Mouse (Mus musculus) stomach, postnatal 0 days (tissue): Measurements from ENCODE around the gene Tarsl2. TPM values are rescaled to one million over a fixed set of nuclear protein-coding genes. Genes with fewer than 3 reads are reported as not detected.

Experiments used
- ATAC-seq: fragments of 200-750 bp; cut with Nextera tagmentation; 2 replicates; pipeline ENCODE4 v1.8.0; 2017; ENCODE audit not compliant: low FRiP score, low TSS enrichment
- DNase-seq: peaks from one replicate; pipeline ENCODE4 v3.0.0-alpha.2; 2016; ENCODE audit warnings: low spot score
- H3K27ac ChIP-seq: fragments of 300-500 bp; sonication (generic); replicated peaks from 2 replicates; pipeline ENCODE4 v1.5.1; 2014; ENCODE audit warnings: mild to moderate bottlenecking, control low read depth
- H3K27me3 ChIP-seq: fragments of 300-500 bp; sonication (generic); 2 replicates; pipeline ENCODE4 v1.6.1; 2014; ENCODE audit warnings: low read length; ENCODE audit not compliant: control insufficient read depth, insufficient read depth
- H3K36me3 ChIP-seq: fragments of 300-500 bp; sonication (generic); 2 replicates; pipeline ENCODE4 v1.6.1; 2014; ENCODE audit warnings: low read length, mixed read lengths; ENCODE audit not compliant: control insufficient read depth, insufficient read depth
- H3K4me1 ChIP-seq: fragments of 300-500 bp; sonication (generic); replicated peaks from 2 replicates; pipeline ENCODE4 v1.6.1; 2014; ENCODE audit warnings: antibody characterized with exemption; ENCODE audit not compliant: control insufficient read depth, insufficient read depth
- H3K4me2 ChIP-seq: fragments of 300-500 bp; sonication (generic); replicated peaks from 2 replicates; pipeline ENCODE4 v1.6.1; 2014; ENCODE audit warnings: low read depth, mild to moderate bottlenecking, control low read depth, moderate library complexity
- H3K4me3 ChIP-seq: fragments of 300-500 bp; sonication (generic); 2 replicates; pipeline ENCODE4 v1.5.1; 2014; ENCODE audit warnings: low read depth, low read length, control low read depth
- H3K9ac ChIP-seq: fragments of 300-500 bp; sonication (generic); 2 replicates; pipeline ENCODE4 v1.6.1; 2014; ENCODE audit warnings: mild to moderate bottlenecking, low read length, control low read depth, mixed read lengths
- H3K9me3 ChIP-seq: fragments of 300-500 bp; sonication (generic); 2 replicates; pipeline ENCODE4 v1.6.1; 2016; ENCODE audit warnings: low read length; ENCODE audit not compliant: control insufficient read depth
- CTCF ChIP-seq: IDR thresholded peaks from 2 replicates; pipeline ENCODE4 v1.5.1; 2016; ENCODE audit warnings: antibody characterized with exemption, low read depth, mild to moderate bottlenecking, moderate library complexity
- EP300 ChIP-seq: optimal IDR thresholded peaks from 2 replicates; pipeline ENCODE3; 2016; ENCODE audit warnings: antibody characterized with exemption
- WGBS: fragments of 180-500 bp; shearing (Covaris S2); extraction: QIAGEN DNeasy Blood & Tissue Kit; methylation state at CpG from one replicate; pipeline ENCODE4 v1.1.7; 2014; 5-methylcytosine and 5-hydroxymethylcytosine counted together
- polyA plus RNA-seq: library from polyadenylated mRNA; unstranded; fragments of >200 nt; fragmentation: Nextera tagmentation; extraction: Ambion mirVana; gene quantifications from 2 replicates; pipeline ENCODE4 v1.2.1, GENCODE M21; 2015

Gene Tarsl2
- 5.2 and 6.2 TPM in 2 replicates for polyA plus RNA-seq

GRCm38 (mm10) chr7:65644643-65645351, at the start of gene Tarsl2:
Tarsl2 (plus strand) TSS chr7:65644898.
- ATAC-seq, result peak; percentile 98
- Histone ChIP-seq H3K27ac (peak within 1 kb of the TSS; percentile 76), H3K9ac (peak within 1 kb of the TSS; percentile 75), H3K4me2 (peak within 1 kb of the TSS; percentile 94), H3K9me3 (no peaks in the 10 kb centered on the region), H3K4me1 (no peaks in the 10 kb centered on the region), H3K36me3 (no peaks in the 10 kb centered on the region; the same call in 1 of the 2 replicates), H3K27me3 (no peaks in the 10 kb centered on the region), H3K4me3 (peak within 1 kb of the TSS; percentile 66)
- DNase-seq, result peak; percentile 98
- TF ChIP-seq EP300 (no peak), CTCF (peak; percentile 55; the same call in 1 of the 2 replicates)
- WGBS, result under 1% methylated on average over 51 of the region's 64 CpGs

GRCm38 (mm10) chr7:65606124-65606523, 38.6 kb upstream of the Tarsl2 start:
- H3K4me2 ChIP-seq, result no peak overlapping the region
- DNase-seq (no peak), ATAC-seq (no peak)
- WGBS, result 57% methylated on average over 3 of the region's 3 CpGs
- no peak overlapping the region for H3K27ac ChIP-seq
- H3K4me1 ChIP-seq, result no peaks in the 10 kb centered on the region
- no peak overlapping the region for H3K9ac ChIP-seq
- H3K4me3 ChIP-seq, result no peak overlapping the region
- H3K36me3 ChIP-seq, result no peaks in the 10 kb centered on the region
- no peaks in the 10 kb centered on the region for H3K9me3 ChIP-seq
- H3K27me3 ChIP-seq, result no peaks in the 10 kb centered on the region
- TF ChIP-seq CTCF (no peak), EP300 (no peak)

- Histone ChIP-seq H3K27ac (no peak overlapping the region), H3K9me3 (no peaks in the 10 kb centered on the region), H3K9ac (no peak overlapping the region), H3K4me2 (no peak overlapping the region), H3K27me3 (no peaks in the 10 kb centered on the region), H3K36me3 (no peaks in the 10 kb centered on the region), H3K4me1 (no peaks in the 10 kb centered on the region), H3K4me3 (no peak overlapping the region)
- ATAC-seq, result no peak
- TF ChIP-seq EP300 (no peak), CTCF (no peak)
- DNase-seq, result no peak
- WGBS, result 76% methylated on average over 5 of the region's 5 CpGs
Measured at GRCm38 (mm10) chr7:65607003-65607402, 37.7 kb upstream of the Tarsl2 start.

- ATAC-seq, result no peak
- Histone ChIP-seq H3K9me3 (no peaks in the 10 kb centered on the region), H3K4me3 (no peak overlapping the region), H3K27me3 (no peaks in the 10 kb centered on the region), H3K27ac (no peak overlapping the region), H3K4me1 (no peaks in the 10 kb centered on the region), H3K4me2 (no peak overlapping the region), H3K9ac (no peak overlapping the region), H3K36me3 (no peaks in the 10 kb centered on the region)
- TF ChIP-seq CTCF (peak; percentile 49), EP300 (no peak)
- WGBS, result 73% methylated on average over 5 of the region's 5 CpGs
- DNase-seq, result peak; percentile 50
Measured at GRCm38 (mm10) chr7:65610171-65610570, 34.5 kb upstream of the Tarsl2 start.

GRCm38 (mm10) chr7:65610673-65611072, 34.0 kb upstream of the Tarsl2 start:
- H3K27me3 ChIP-seq, result no peaks in the 10 kb centered on the region
- no peaks in the 10 kb centered on the region for H3K4me1 ChIP-seq
- H3K9ac ChIP-seq, result no peak overlapping the region
- 65% methylated on average over 8 of the region's 8 CpGs for WGBS
- ATAC-seq, result no peak
- H3K9me3 ChIP-seq, result no peaks in the 10 kb centered on the region
- TF ChIP-seq CTCF (no peak), EP300 (no peak)
- H3K36me3 ChIP-seq, result no peaks in the 10 kb centered on the region
- no peak overlapping the region for H3K4me2 ChIP-seq
- H3K27ac ChIP-seq, result no peak overlapping the region
- no peak for DNase-seq
- H3K4me3 ChIP-seq, result no peak overlapping the region

- WGBS, result 53% methylated on average over 3 of the region's 3 CpGs
- no peaks in the 10 kb centered on the region for H3K9me3 ChIP-seq
- H3K4me3 ChIP-seq, result no peak overlapping the region
- no peak overlapping the region for H3K27ac ChIP-seq
- TF ChIP-seq EP300 (no peak), CTCF (no peak)
- ATAC-seq (no peak), DNase-seq (no peak)
- H3K4me2 ChIP-seq, result no peak overlapping the region
- no peak overlapping the region for H3K9ac ChIP-seq
- H3K36me3 ChIP-seq, result no peaks in the 10 kb centered on the region
- H3K27me3 ChIP-seq, result no peaks in the 10 kb centered on the region
- no peaks in the 10 kb centered on the region for H3K4me1 ChIP-seq
Measured at GRCm38 (mm10) chr7:65611298-65611697, 33.4 kb upstream of the Tarsl2 start.
